9 mouse cellular contexts compared by ENCODE assay signal in the genomic region with DNA sequence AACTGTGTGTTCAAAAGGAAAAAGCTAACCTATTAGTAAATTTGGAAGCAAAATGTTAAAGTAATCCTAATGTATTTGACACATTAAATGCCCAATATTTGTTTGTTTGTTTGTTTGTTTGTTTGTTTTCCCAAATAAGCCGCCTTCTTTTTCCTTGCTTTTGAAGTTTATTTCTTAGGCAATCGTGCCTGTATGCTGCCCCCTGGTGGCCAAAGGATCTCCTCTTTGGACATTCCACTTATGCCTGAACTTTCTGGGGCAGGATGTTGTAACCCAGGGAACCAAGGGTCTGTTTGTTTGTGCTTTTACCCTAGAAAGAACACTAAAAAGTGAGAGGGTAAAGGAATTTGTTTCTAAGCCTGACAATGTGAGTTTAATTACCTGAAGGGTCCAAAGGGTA. TPM values are rescaled to one million over a fixed set of nuclear protein-coding genes. Genes with fewer than 3 reads are reported as not detected.
DNase-seq lines count a peak whose midpoint lies in the region; ATAC-seq and TF ChIP-seq lines count a peak whose summit lies in the region.
"Had no signal": no experiment of that assay in that cellular context is flagged by ENCODE, and none has a peak within 500 bp of the region (broad histone marks: within the 10 kb centered on the region; RNA-seq: fewer than 3 reads in every experiment).

No protein-coding gene starts in this region.

- H3K79me2 ChIP-seq in MEL (ENCODE audit: control insufficient read depth, insufficient read depth, low read length, poor library complexity), result no peaks in the 10 kb centered on the region

- TF ChIP-seq EP300 in MEL (IDR thresholded peaks at IDR 0.05; ENCODE audit: low read depth in 1 of 2, low read length in 2 of 2), result no peak

- no peaks in the 10 kb centered on the region for H3K36me3 ChIP-seq in forebrain, embryonic 11.5 days (ENCODE audit: control insufficient read depth, insufficient read depth, low read length)
- H3K36me3 ChIP-seq in forebrain, embryonic 12.5 days (replicated peaks), result no peaks in the 10 kb centered on the region
- no peaks in the 10 kb centered on the region for H3K36me3 ChIP-seq in MEL (ENCODE audit: control insufficient read depth in 1 of 2, insufficient read depth in 2 of 2, low read length in 2 of 2)
- H3K36me3 ChIP-seq: limb, embryonic 12.5 days had no signal

- H3K4me3 ChIP-seq in forebrain, embryonic 11.5 days (ENCODE audit: low read depth, low read length), result no peak overlapping the region
- H3K4me3 ChIP-seq in forebrain, embryonic 12.5 days (replicated peaks), result no peak overlapping the region
- no peak overlapping the region for H3K4me3 ChIP-seq in MEL (ENCODE audit: control insufficient read depth in 1 of 2, insufficient read depth in 1 of 2, low read depth in 2 of 2, low read length in 2 of 2)
- H3K4me3 ChIP-seq: limb, embryonic 12.5 days had no signal

- DNase-seq in forebrain, embryonic 11.5 days (ENCODE audit: low spot score), result peak; percentile 84
- peak; percentile 86 for DNase-seq in MEL (ENCODE audit: low read depth, low spot score)
- DNase-seq in gastrocnemius, postnatal 14 days, result peak; percentile 85
- DNase-seq in layer of hippocampus, postnatal 14 days (ENCODE audit: low spot score in 2 of 2), result peak; percentile 61 to 80
- peak; percentile 71 to 90 for DNase-seq in spleen, postnatal 10 days (ENCODE audit: low spot score in 2 of 2)

- H3K27me3 ChIP-seq in forebrain, embryonic 11.5 days (ENCODE audit: control insufficient read depth, insufficient read depth, low read length), result no peaks in the 10 kb centered on the region
- H3K27me3 ChIP-seq in forebrain, embryonic 12.5 days, result peaks cover 9% of the 10 kb centered on the region; the same call in 1 of the 2 replicates
- no peaks in the 10 kb centered on the region for H3K27me3 ChIP-seq in MEL (ENCODE audit: control insufficient read depth in 1 of 2, insufficient read depth in 2 of 2, low read length in 2 of 2)

- intact Hi-C loops in gastrocnemius, postnatal 14 days (cut with DNase I; ENCODE audit: low total_unique reads), result loop anchor here (2.0 kb wide), 1 partner anchor 124 kb away; no protein-coding TSS in a partner anchor

- TF ChIP-seq CTCF in MEL (IDR thresholded peaks at IDR 0.05 in 2 of 3, conservative IDR thresholded peaks at IDR 0.05 in 1 of 3; ENCODE audit: control insufficient read depth in 1 of 3, insufficient read depth in 1 of 3, low read depth in 2 of 3, low read length in 3 of 3, poor library complexity in 1 of 3, severe bottlenecking in 1 of 3), result peak; percentile 88 to 93 (median 90)

- WGBS in forebrain, embryonic 11.5 days, result 26% methylated on average over 2 of the region's 2 CpGs
- WGBS in forebrain, embryonic 12.5 days, result 31% methylated on average over 2 of the region's 2 CpGs

- H3K4me1 ChIP-seq in forebrain, embryonic 11.5 days (replicated peaks; ENCODE audit: control insufficient read depth, insufficient read depth, low read length), result peaks cover 6% of the 10 kb centered on the region; the same call in 1 of the 2 replicates
- H3K4me1 ChIP-seq in forebrain, embryonic 12.5 days, result peaks cover 12% of the 10 kb centered on the region
- peaks cover 0 to 11% of the 10 kb centered on the region in 2 experiments; a peak in 2 of 4 replicates for H3K4me1 ChIP-seq in MEL (ENCODE audit: control insufficient read depth in 1 of 2, insufficient read depth in 2 of 2, low read length in 2 of 2)

- no peak overlapping the region for H3K27ac ChIP-seq in forebrain, embryonic 11.5 days (ENCODE audit: low read depth, low read length)
- no peak overlapping the region for H3K27ac ChIP-seq in forebrain, embryonic 12.5 days
- no peak overlapping the region for H3K27ac ChIP-seq in MEL (ENCODE audit: control insufficient read depth, low read depth, low read length)
- H3K27ac ChIP-seq: limb, embryonic 12.5 days had no signal

- no peak overlapping the region for H3K9ac ChIP-seq in forebrain, embryonic 11.5 days (ENCODE audit: low read length)
- H3K9ac ChIP-seq in forebrain, embryonic 12.5 days, result no peak overlapping the region
- H3K9ac ChIP-seq in MEL (ENCODE audit: control insufficient read depth, low read depth, low read length, poor library complexity, severe bottlenecking), result no peak overlapping the region
- H3K9ac ChIP-seq: limb, embryonic 12.5 days had no signal

- peak; percentile 72 for TF ChIP-seq RAD21 in MEL (IDR thresholded peaks at IDR 0.05; ENCODE audit: low read depth, low read length)

- no peak for ATAC-seq in forebrain, embryonic 11.5 days (replicated peaks; ENCODE audit: low FRiP score)
- ATAC-seq in forebrain, embryonic 12.5 days (ENCODE audit: low FRiP score), result no peak
- 0 out of 2 replicates have a peak, but pooled peaks have one; percentile 61 for ATAC-seq in cerebellum, adult (ENCODE audit: insufficient number of reproducible peaks, low FRiP score, low TSS enrichment)
- ATAC-seq in megakaryocyte progenitor cell, adult 5-6 weeks (replicated peaks; ENCODE audit: poor library complexity), result peak; percentile 56

- TF ChIP-seq POLR2A in MEL (IDR thresholded peaks at IDR 0.05; ENCODE audit: control insufficient read depth in 1 of 2, insufficient read depth in 1 of 2, low read depth in 1 of 2, low read length in 2 of 2, poor library complexity in 1 of 2), result no peak

- no peak overlapping the region for H3K4me2 ChIP-seq in forebrain, embryonic 11.5 days (ENCODE audit: low read depth, low read length, severe bottlenecking)
- no peak overlapping the region for H3K4me2 ChIP-seq in forebrain, embryonic 12.5 days
- H3K4me2 ChIP-seq: limb, embryonic 12.5 days had no signal

- H3K9me3 ChIP-seq in forebrain, embryonic 11.5 days (ENCODE audit: control insufficient read depth, low read length), result no peaks in the 10 kb centered on the region
- H3K9me3 ChIP-seq in forebrain, embryonic 12.5 days, result no peaks in the 10 kb centered on the region; the same call in 1 of the 2 replicates
- no peaks in the 10 kb centered on the region for H3K9me3 ChIP-seq in MEL (replicated peaks; ENCODE audit: insufficient read depth, low read length)

TF ChIP-seq in MEL, 35 proteins besides CTCF, POLR2A, EP300 and RAD21:
- TF ChIP-seq ZC3H11A (IDR thresholded peaks at IDR 0.05; ENCODE audit: low read depth, low read length) (peak; percentile 47), MAX (IDR thresholded peaks at IDR 0.05; ENCODE audit: low read length) (no peak), SMC3 (IDR thresholded peaks at IDR 0.05; ENCODE audit: low read depth, low read length) (peak; percentile 82), MAFK (IDR thresholded peaks at IDR 0.05; ENCODE audit: borderline replicate concordance, low read depth, low read length) (no peak)
TF ChIP-seq in MEL: peak in this region for 2.

RNA-seq across cellular contexts. Expression of gene Ing2, which starts 17.8 kb away (rescaled TPM):
- 10.6 and 11.0 TPM in 2 replicates for polyA plus RNA-seq in forebrain, embryonic 11.5 days (2014; fragmentation: Nextera tagmentation; extraction: Ambion mirVana)
- 12.1 and 13.7 TPM in 2 replicates for polyA plus RNA-seq in forebrain, embryonic 12.5 days (2016; fragmentation: Nextera tagmentation; extraction: Ambion mirVana)
- 17.9 and 18.6 TPM in 2 replicates for total RNA-seq in MEL (2012; rRNA removed)
- 100 to 1,000 TPM in 1 of 2 experiments, 10 to 100 TPM in 1; 61.7 to 363 TPM for polyA plus RNA-seq in MEL (2012; ENCODE audit: insufficient read depth in 1 of 2, insufficient read length in 2 of 2, low read depth in 1 of 2, low replicate concordance in 2 of 2, missing spikeins in 1 of 2)
- total RNA-seq in gastrocnemius, postnatal 14 days (2021), result 10 to 100 TPM; 17.2 to 18.1 TPM
- total RNA-seq in layer of hippocampus, postnatal 14 days (2021), result 10 to 100 TPM; 27.9 to 33.5 TPM
- 63.3 and 69.1 TPM in 2 replicates for total RNA-seq in megakaryocyte progenitor cell, adult 5-6 weeks (2015)
- 37.1 and 53.2 TPM in 2 replicates for total RNA-seq in megakaryocyte progenitor cell, adult 5-6 weeks (2017)

RNA-seq across cellular contexts. Expression of gene Cdkn2aip, which starts 20.6 kb away (rescaled TPM):
- 45.7 and 46.3 TPM in 2 replicates for polyA plus RNA-seq in forebrain, embryonic 11.5 days (2014; fragmentation: Nextera tagmentation; extraction: Ambion mirVana)
- polyA plus RNA-seq in forebrain, embryonic 12.5 days (2016; fragmentation: Nextera tagmentation; extraction: Ambion mirVana), result 41.3 and 52.8 TPM in 2 replicates
- 12.4 and 14.1 TPM in 2 replicates for total RNA-seq in MEL (2012; rRNA removed)
- polyA plus RNA-seq in MEL (2012; ENCODE audit: insufficient read depth in 1 of 2, insufficient read length in 2 of 2, low read depth in 1 of 2, low replicate concordance in 2 of 2, missing spikeins in 1 of 2), result 100 to 1,000 TPM in 1 of 2 experiments, 10 to 100 TPM in 1; 13.5 to 101 TPM
- 1 to 10 TPM; 5.5 to 5.8 TPM for total RNA-seq in gastrocnemius, postnatal 14 days (2021)
- total RNA-seq in layer of hippocampus, postnatal 14 days (2021), result 10 to 100 TPM; 12.8 to 13.6 TPM
- total RNA-seq in megakaryocyte progenitor cell, adult 5-6 weeks (2015), result 15.6 and 17.2 TPM in 2 replicates
- 21.2 and 25.0 TPM in 2 replicates for total RNA-seq in megakaryocyte progenitor cell, adult 5-6 weeks (2017)

Comparison
In these comparisons a context has a peak if more than half of its experiments do, and no peak if none do; other contexts are left out.
1. ATAC-seq: peak in cerebellum, adult (single experiment) and megakaryocyte progenitor cell, adult 5-6 weeks (single experiment); none in forebrain, embryonic 11.5 days (single experiment) and forebrain, embryonic 12.5 days (single experiment).
2. Peak in every context shown above with its lines, with median percentiles within 50 percentile points of each other: DNase-seq.